Mouse (Mus musculus) hindbrain, embryonic 10.5 days (tissue): Measurements from ENCODE around the gene Mymx. TPM values are rescaled to one million over a fixed set of nuclear protein-coding genes. Genes with fewer than 3 reads are reported as not detected.

Experiments
- DNase-seq: peaks from one replicate; pipeline ENCODE4 v3.0.0-alpha.2; 2017; ENCODE audit warnings: low spot score
- H3K27ac ChIP-seq: fragments of 300-500 bp; sonication (generic); 2 replicates; pipeline ENCODE4 v1.5.1; 2016; ENCODE audit warnings: mild to moderate bottlenecking, moderate library complexity
- H3K27me3 ChIP-seq: fragments of 300-500 bp; sonication (generic); 2 replicates; pipeline ENCODE4 v1.6.1; 2016; ENCODE audit warnings: mild to moderate bottlenecking; ENCODE audit not compliant: poor library complexity, insufficient read depth, severe bottlenecking
- H3K36me3 ChIP-seq: fragments of 300-500 bp; sonication (generic); 2 replicates; pipeline ENCODE4 v1.6.1; 2016; ENCODE audit warnings: mild to moderate bottlenecking, moderate library complexity
- H3K4me1 ChIP-seq: fragments of 300-500 bp; sonication (generic); replicated peaks from 2 replicates; pipeline ENCODE4 v1.6.1; 2016; ENCODE audit warnings: mild to moderate bottlenecking
- H3K4me3 ChIP-seq: fragments of 300-500 bp; sonication (generic); 2 replicates; pipeline ENCODE4 v1.5.1; 2016; ENCODE audit warnings: mild to moderate bottlenecking, moderate library complexity
- H3K9me3 ChIP-seq: fragments of 300-500 bp; sonication (generic); 2 replicates; pipeline ENCODE4 v1.6.1; 2016; ENCODE audit warnings: mild to moderate bottlenecking, moderate library complexity
- WGBS: fragments of 180-500 bp; shearing (Covaris S2); methylation state at CpG from one replicate; pipeline ENCODE4 v1.1.7; 2016; 5-methylcytosine and 5-hydroxymethylcytosine counted together
- polyA plus RNA-seq: library from polyadenylated mRNA; unstranded; fragments of >200 nt; fragmentation: Nextera tagmentation; extraction: Ambion mirVana; gene quantifications from 2 replicates; pipeline ENCODE4 v1.2.1, GENCODE M21; 2016

Mymx gene
- polyA plus RNA-seq, 1 experiment from 2014 or later = not detected

- WGBS = 9% methylated on average over 22 of the region's 22 CpGs
Observed at GRCm38 (mm10) chr17:45601325-45601724, 577 bp downstream of the Mymx start.

DNA sequence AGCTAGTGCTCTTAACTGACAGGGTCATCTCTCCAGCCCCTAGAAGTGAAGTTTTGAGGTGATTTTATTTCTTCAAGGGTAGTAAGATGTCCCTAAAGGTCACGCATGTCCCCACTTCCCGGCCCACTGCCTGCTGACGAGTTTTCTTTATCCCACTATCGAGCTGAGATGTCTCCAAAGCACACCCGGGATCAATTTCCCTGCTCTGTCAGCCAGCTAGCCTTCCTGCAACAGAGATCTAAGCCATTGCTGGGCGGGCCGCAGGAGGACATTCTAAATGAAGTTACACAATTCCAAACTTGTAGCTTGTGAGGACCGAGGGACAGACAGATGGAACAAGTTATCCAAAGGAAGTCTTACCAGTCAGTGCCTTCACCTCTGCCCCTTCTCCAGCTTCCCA lies 1.6 kb downstream of the Mymx start:
- no peaks in the 10 kb centered on the region for H3K36me3 ChIP-seq
- H3K4me1 ChIP-seq = peaks cover 69% of the 10 kb centered on the region
- peaks cover 81% of the 10 kb centered on the region for H3K27me3 ChIP-seq
- WGBS = 40% methylated on average over 8 of the region's 8 CpGs
- no peaks in the 10 kb centered on the region for H3K9me3 ChIP-seq
- peak; percentile 34 for DNase-seq
- H3K27ac ChIP-seq = 0 out of 2 replicates have a peak overlapping the region, but pooled peaks have one; percentile 85
- H3K4me3 ChIP-seq = peak overlapping the region; percentile 57; the same call in 1 of the 2 replicates

More at GRCm38 (mm10) chr17:45601325-45601724, 577 bp downstream of the Mymx start:
- Histone ChIP-seq H3K4me1 (peaks cover 58% of the 10 kb centered on the region), H3K27me3 (peaks cover 71% of the 10 kb centered on the region), H3K9me3 (no peaks in the 10 kb centered on the region), H3K27ac (peak overlapping the region; percentile 85), H3K4me3 (peak overlapping the region; percentile 29), H3K36me3 (no peaks in the 10 kb centered on the region)
- DNase-seq = peak; percentile 46

GRCm38 (mm10) chr17:45599446-45600242 lies 2.3 kb downstream of the Mymx start, which contains the start of gene Slc29a1:
Gene Slc29a1, minus strand, starts transcription at chr17:45599606.
- DNase-seq = peak; percentile 59
- Histone ChIP-seq H3K27me3 (peaks cover 87% of the 10 kb centered on the region), H3K4me3 (peak within 1 kb of the TSS; percentile 57), H3K4me1 (peaks cover 75% of the 10 kb centered on the region), H3K36me3 (no peaks in the 10 kb centered on the region), H3K27ac (peak within 1 kb of the TSS; percentile 85), H3K9me3 (no peaks in the 10 kb centered on the region)
- WGBS = 14% methylated on average over 32 of the region's 32 CpGs

DNA sequence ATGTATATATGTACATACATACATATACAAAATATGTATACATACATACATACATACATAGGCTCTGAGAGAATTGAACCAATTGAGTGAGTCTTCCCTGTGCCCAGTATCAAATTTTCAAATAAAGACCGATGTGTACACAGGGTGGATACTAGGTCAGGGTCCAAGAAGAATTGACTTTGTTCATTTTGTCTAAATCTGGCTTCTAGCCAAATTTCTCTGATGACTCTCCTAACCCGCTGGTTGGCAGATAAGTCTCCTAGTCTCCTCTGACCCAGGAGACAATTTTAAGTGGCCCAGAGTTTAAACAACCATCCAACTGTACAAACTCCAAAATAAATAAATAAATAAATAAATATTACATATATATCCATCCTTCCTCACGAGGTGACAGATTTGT lies 3.0 kb downstream of the Mymx start:
- H3K36me3 ChIP-seq = no peaks in the 10 kb centered on the region
- H3K4me3 ChIP-seq = peak overlapping the region; percentile 57
- 58% methylated on average over 3 of the region's 3 CpGs for WGBS

DNA sequence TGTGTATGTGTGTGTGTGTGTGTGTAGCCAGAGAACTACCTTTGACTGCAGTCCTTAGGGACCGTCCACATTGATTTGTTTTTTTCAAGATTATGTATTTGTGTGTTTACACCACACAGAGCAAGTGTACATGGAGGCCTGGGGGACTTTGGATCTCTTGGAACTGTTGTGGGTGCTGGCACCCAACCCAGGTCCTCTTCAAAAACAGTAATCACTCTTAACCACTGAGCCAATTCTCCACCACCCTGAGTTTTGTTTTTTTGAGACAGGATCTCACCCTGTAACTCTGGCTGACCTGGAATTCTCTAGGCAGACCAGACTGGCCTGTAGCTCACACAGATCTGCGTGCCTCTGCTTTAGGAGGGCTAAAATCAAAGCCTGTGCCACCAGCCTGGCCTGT lies 3.5 kb downstream of the Mymx start:
- Histone ChIP-seq H3K4me3 (no peak overlapping the region), H3K27me3 (peaks cover 93% of the 10 kb centered on the region), H3K9me3 (no peaks in the 10 kb centered on the region), H3K36me3 (no peaks in the 10 kb centered on the region), H3K27ac (0 out of 2 replicates have a peak overlapping the region, but pooled peaks have one; percentile 46), H3K4me1 (peaks cover 88% of the 10 kb centered on the region)
- DNase-seq = no peak
- 89% methylated on average over 2 of the region's 2 CpGs for WGBS

More for the DNA sequence above, 3.0 kb downstream of the Mymx start:
- peaks cover 93% of the 10 kb centered on the region for H3K27me3 ChIP-seq
- no peak for DNase-seq
- peaks cover 83% of the 10 kb centered on the region for H3K4me1 ChIP-seq
- peak overlapping the region; percentile 85; the same call in 1 of the 2 replicates for H3K27ac ChIP-seq
- no peaks in the 10 kb centered on the region for H3K9me3 ChIP-seq

GRCm38 (mm10) chr17:45597787-45598186 lies 4.1 kb downstream of the Mymx start:
- peaks cover 93% of the 10 kb centered on the region for H3K27me3 ChIP-seq
- peak; percentile 57 for DNase-seq
- H3K27ac ChIP-seq = no peak overlapping the region; the same call in 1 of the 2 replicates
- 49% methylated on average over 3 of the region's 3 CpGs for WGBS
- no peaks in the 10 kb centered on the region for H3K36me3 ChIP-seq
- no peaks in the 10 kb centered on the region for H3K9me3 ChIP-seq
- no peak overlapping the region for H3K4me3 ChIP-seq
- peaks cover 94% of the 10 kb centered on the region for H3K4me1 ChIP-seq

- H3K4me1 ChIP-seq = peaks cover 97% of the 10 kb centered on the region
- no peaks in the 10 kb centered on the region for H3K36me3 ChIP-seq
- peak; percentile 62 for DNase-seq
- peak overlapping the region; percentile 5; the same call in 1 of the 2 replicates for H3K4me3 ChIP-seq
- H3K27ac ChIP-seq = peak overlapping the region; percentile 88
- no peaks in the 10 kb centered on the region for H3K9me3 ChIP-seq
- 22% methylated on average over 11 of the region's 11 CpGs for WGBS
- peaks cover 86% of the 10 kb centered on the region for H3K27me3 ChIP-seq
Observed at GRCm38 (mm10) chr17:45596631-45597396, 5.1 kb downstream of the Mymx start.

DNA sequence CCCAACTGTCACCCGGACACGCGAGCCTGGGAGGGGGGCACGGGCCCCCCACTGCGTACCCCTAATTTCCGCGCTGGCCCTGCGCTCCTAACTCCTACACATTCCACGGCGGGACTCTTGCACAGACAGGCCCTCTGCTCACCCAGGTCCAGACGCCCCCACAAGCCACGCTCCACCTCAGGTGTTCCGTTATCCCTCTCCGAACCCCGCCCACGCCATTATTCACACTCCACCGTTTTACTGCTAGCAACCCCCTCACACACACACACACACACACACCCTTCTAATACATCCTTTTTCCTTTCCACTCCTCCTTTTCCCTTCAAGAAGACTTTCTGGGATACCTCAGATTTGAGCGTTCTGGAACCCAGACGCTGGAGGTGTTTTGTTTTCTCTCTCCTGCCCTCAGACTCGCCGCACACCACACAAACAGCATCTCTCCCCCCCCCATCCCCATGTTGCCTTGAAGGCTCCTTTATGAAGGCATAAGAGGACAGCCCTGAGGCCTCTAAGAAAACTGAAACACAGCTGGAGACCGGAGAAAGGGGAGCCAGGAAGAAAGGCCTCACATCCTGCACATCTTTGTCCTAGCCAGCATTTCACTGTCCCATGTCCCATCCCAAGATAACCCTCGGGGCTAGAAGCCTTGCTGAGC lies 6.0 kb downstream of the Mymx start:
- 2% methylated on average over 23 of the region's 23 CpGs for WGBS
- Histone ChIP-seq H3K27me3 (peaks cover 77% of the 10 kb centered on the region), H3K4me3 (peak overlapping the region; percentile 69), H3K27ac (peak overlapping the region; percentile 88), H3K36me3 (no peaks in the 10 kb centered on the region), H3K4me1 (peaks cover 97% of the 10 kb centered on the region), H3K9me3 (no peaks in the 10 kb centered on the region)
- DNase-seq = no peak

- H3K36me3 ChIP-seq = no peaks in the 10 kb centered on the region
- no peaks in the 10 kb centered on the region for H3K9me3 ChIP-seq
- 2% methylated on average over 58 of the region's 58 CpGs for WGBS
- H3K27me3 ChIP-seq = peaks cover 69% of the 10 kb centered on the region
- peaks cover 93% of the 10 kb centered on the region for H3K4me1 ChIP-seq
- peak overlapping the region; percentile 69 for H3K4me3 ChIP-seq
- peak overlapping the region; percentile 88 for H3K27ac ChIP-seq
- peak; percentile 76 for DNase-seq
Observed at GRCm38 (mm10) chr17:45594881-45595735, 6.8 kb downstream of the Mymx start.

GRCm38 (mm10) chr17:45594195-45594594 lies 7.7 kb downstream of the Mymx start:
- H3K36me3 ChIP-seq = peaks cover 8% of the 10 kb centered on the region; the same call in 1 of the 2 replicates
- peaks cover 84% of the 10 kb centered on the region for H3K4me1 ChIP-seq
- no peaks in the 10 kb centered on the region for H3K9me3 ChIP-seq
- peaks cover 60% of the 10 kb centered on the region for H3K27me3 ChIP-seq
- no peak for DNase-seq
- peak overlapping the region; percentile 69 for H3K4me3 ChIP-seq
- 39% methylated on average over 8 of the region's 8 CpGs for WGBS
- peak overlapping the region; percentile 88; the same call in 1 of the 2 replicates for H3K27ac ChIP-seq

DNA sequence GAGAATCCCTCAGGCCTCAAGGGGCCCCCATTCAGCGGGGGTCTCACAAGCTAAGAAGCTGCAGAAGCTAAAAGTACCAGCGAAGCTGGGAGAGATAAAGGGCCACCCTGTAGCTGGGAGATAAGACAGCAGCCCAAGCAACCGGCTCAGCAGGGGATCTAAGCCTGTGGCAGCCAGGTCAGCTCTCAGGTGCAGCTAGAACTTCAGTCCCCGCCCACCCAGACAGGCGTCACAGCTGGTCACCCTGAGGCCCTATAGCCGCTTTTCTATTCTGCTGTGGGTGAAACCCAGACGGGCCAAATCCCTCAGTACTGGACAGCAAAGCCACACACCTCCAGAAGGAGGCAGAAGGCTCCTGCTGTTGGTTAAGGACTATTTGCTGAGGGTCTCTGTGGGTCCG lies 8.4 kb downstream of the Mymx start:
- H3K4me3 ChIP-seq = peak overlapping the region; percentile 69
- peak overlapping the region; percentile 60 for H3K27ac ChIP-seq
- H3K36me3 ChIP-seq = peaks cover 15% of the 10 kb centered on the region
- H3K27me3 ChIP-seq = peaks cover 58% of the 10 kb centered on the region
- H3K9me3 ChIP-seq = no peaks in the 10 kb centered on the region
- DNase-seq = no peak
- H3K4me1 ChIP-seq = peaks cover 77% of the 10 kb centered on the region
- WGBS = 19% methylated on average over 8 of the region's 8 CpGs
